Mouse (Mus musculus) midbrain, postnatal 0 days (tissue): ENCODE measurements at regions not wholly inside any gene's neighbourhood (a gene's known extent, or its start where the extent isn't known, plus 50 kb on each side); places are given as distances from the start of the nearest gene placed in this dataset.

Source experiments
- ATAC-seq: fragments of 200-750 bp; cut with Nextera tagmentation; 2 replicates; pipeline ENCODE4 v1.8.0; 2017; ENCODE audit warnings: moderate number of reproducible peaks, mild to moderate bottlenecking, moderate TSS enrichment, moderate library complexity; ENCODE audit not compliant: low FRiP score
- DNase-seq: peaks from one replicate; pipeline ENCODE4 v3.0.0-alpha.2; 2015; ENCODE audit warnings: low spot score
- H3K27ac ChIP-seq: fragments of 300-500 bp; sonication (generic); 2 replicates; pipeline ENCODE4 v1.5.1; 2014; ENCODE audit warnings: low read depth, mild to moderate bottlenecking, low read length, mixed read lengths
- H3K27me3 ChIP-seq: fragments of 300-500 bp; sonication (generic); 2 replicates; pipeline ENCODE4 v1.6.1; 2014; ENCODE audit warnings: low read length, control low read depth, mixed read lengths; ENCODE audit not compliant: insufficient read depth
- H3K36me3 ChIP-seq: fragments of 300-500 bp; sonication (generic); 2 replicates; pipeline ENCODE4 v1.6.1; 2014; ENCODE audit warnings: low read length, control low read depth, mixed read lengths; ENCODE audit not compliant: insufficient read depth
- H3K4me1 ChIP-seq: fragments of 300-500 bp; sonication (generic); 2 replicates; pipeline ENCODE4 v1.6.1; 2014; ENCODE audit warnings: mild to moderate bottlenecking, control low read depth, antibody characterized with exemption, low read length, mixed read lengths; ENCODE audit not compliant: insufficient read depth
- H3K4me2 ChIP-seq: fragments of 300-500 bp; sonication (generic); 2 replicates; pipeline ENCODE4 v1.6.1; 2014; ENCODE audit warnings: low read depth, mild to moderate bottlenecking, low read length, mixed read lengths; ENCODE audit not compliant: poor library complexity, severe bottlenecking
- H3K4me3 ChIP-seq: fragments of 300-500 bp; sonication (generic); 2 replicates; pipeline ENCODE4 v1.5.1; 2014; ENCODE audit warnings: low read depth, mild to moderate bottlenecking, low read length, moderate library complexity
- H3K9ac ChIP-seq: fragments of 300-500 bp; sonication (generic); replicated peaks from 2 replicates; pipeline ENCODE4 v1.6.1; 2014; ENCODE audit warnings: mild to moderate bottlenecking, low read length, moderate library complexity, mixed read lengths; ENCODE audit not compliant: poor library complexity, severe bottlenecking
- H3K9me3 ChIP-seq: fragments of 300-500 bp; sonication (generic); 2 replicates; pipeline ENCODE4 v1.6.1; 2016; ENCODE audit warnings: low read length, control low read depth
- CTCF ChIP-seq: IDR thresholded peaks from 2 replicates; pipeline ENCODE4 v1.5.1; 2016; ENCODE audit warnings: antibody characterized with exemption, mild to moderate bottlenecking
- WGBS: fragments of 180-500 bp; shearing (Covaris S2); extraction: QIAGEN DNeasy Blood & Tissue Kit; methylation state at CpG from one replicate; pipeline ENCODE4 v1.1.7; 2014; 5-methylcytosine and 5-hydroxymethylcytosine counted together

DNA sequence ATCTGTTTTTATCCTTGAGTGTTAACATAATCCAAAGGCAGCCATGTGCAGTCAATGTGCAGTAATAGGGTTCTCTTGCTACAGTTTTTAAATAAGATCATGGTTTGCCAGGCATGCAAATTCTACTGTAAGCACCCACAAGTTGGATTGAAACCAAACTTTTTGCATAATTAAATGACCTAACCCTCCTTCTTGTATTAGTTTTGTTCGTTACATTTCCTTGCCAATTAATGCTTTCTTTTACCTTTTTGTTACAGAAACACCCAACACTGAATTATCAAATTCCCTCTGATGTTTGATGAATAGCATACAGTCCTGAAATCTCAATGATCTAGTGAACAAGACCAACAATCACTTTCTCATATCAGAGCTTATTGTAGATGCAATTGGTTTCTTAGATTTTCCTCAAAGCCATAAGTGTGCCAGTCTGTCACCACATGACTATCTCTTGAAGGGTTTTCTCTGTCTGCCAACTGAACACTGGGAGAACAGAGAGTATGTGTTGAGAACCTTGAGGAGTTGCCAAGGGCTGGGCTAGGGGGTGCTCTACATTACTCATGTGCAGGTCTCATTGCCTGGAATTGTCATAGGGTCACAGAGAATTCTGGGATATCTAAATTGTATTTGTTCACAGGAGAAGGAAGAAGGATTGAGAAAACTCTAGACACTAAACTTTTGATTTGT is 1060.4 kb downstream of the Gsdmc2 start:
- no peak overlapping the region for H3K27ac ChIP-seq
- 73% methylated on average over 1 of the region's 1 CpGs for WGBS
- H3K4me1 ChIP-seq: no peaks in the 10 kb centered on the region
- H3K4me2 ChIP-seq: no peak overlapping the region
- ATAC-seq: no peak
- H3K9me3 ChIP-seq: no peaks in the 10 kb centered on the region
- no peak overlapping the region for H3K4me3 ChIP-seq
- no peak for DNase-seq
- TF ChIP-seq CTCF: no peak
- H3K27me3 ChIP-seq: no peaks in the 10 kb centered on the region
- no peaks in the 10 kb centered on the region for H3K36me3 ChIP-seq
- no peak overlapping the region for H3K9ac ChIP-seq

GRCm38 (mm10) chr15:62778899-62779298 is 1066.1 kb downstream of the Gsdmc2 start:
- Histone ChIP-seq H3K4me2 (no peak overlapping the region), H3K36me3 (no peaks in the 10 kb centered on the region), H3K9ac (no peak overlapping the region), H3K9me3 (no peaks in the 10 kb centered on the region), H3K27me3 (no peaks in the 10 kb centered on the region), H3K4me1 (no peaks in the 10 kb centered on the region), H3K27ac (no peak overlapping the region), H3K4me3 (no peak overlapping the region)
- WGBS: 87% methylated on average over 5 of the region's 5 CpGs
- no peak for TF ChIP-seq CTCF
- DNase-seq: no peak
- no peak for ATAC-seq

DNA sequence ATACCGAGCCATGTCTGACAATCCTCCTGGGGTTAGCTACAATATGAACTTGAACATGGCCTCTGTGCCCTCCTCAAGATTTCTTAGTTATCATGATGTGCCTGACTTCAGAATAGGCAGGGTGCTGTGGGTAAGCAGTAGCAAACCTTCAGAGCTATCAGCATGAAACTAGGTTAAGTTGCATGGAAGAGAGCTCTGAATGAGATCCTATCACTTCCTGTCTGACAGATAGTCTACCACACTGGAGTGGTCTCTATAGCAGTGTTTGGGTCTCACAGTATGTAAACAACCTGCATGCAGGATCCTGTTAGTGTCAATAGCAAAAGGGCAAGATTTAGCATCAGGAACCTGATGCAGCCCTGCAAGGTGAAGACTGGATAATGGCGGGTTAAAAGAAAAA is 1092.3 kb downstream of the Gsdmc2 start:
- ATAC-seq (no peak), DNase-seq (no peak)
- WGBS: 93% methylated on average over 2 of the region's 2 CpGs
- H3K27me3 ChIP-seq: no peaks in the 10 kb centered on the region
- H3K27ac ChIP-seq: no peak overlapping the region
- no peak overlapping the region for H3K4me3 ChIP-seq
- H3K4me2 ChIP-seq: no peak overlapping the region
- H3K9me3 ChIP-seq: no peaks in the 10 kb centered on the region
- no peaks in the 10 kb centered on the region for H3K4me1 ChIP-seq
- no peaks in the 10 kb centered on the region for H3K36me3 ChIP-seq
- no peak for TF ChIP-seq CTCF
- H3K9ac ChIP-seq: no peak overlapping the region

DNA sequence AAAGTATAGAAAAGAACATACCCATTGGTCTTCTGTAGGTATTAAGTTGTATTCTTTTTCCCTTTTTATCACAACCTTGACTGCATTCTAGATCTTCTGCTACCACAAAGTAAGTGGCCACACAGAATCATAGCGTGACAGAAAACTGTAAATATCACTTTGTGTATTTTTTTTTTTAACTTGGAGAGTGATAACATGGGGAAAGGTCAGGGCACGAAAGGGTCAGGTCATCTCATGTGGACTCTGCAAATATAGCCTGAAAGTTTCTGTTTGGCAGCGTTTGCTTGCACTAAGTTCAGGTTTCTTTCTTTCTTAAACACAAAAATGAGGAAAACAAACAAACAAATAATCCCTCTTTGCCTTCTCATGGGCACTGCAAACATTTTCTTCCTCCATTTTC is 1101.1 kb downstream of the Gsdmc2 start:
- 83% methylated on average over 3 of the region's 3 CpGs for WGBS
- no peak for DNase-seq
- no peak overlapping the region for H3K9ac ChIP-seq

DNA sequence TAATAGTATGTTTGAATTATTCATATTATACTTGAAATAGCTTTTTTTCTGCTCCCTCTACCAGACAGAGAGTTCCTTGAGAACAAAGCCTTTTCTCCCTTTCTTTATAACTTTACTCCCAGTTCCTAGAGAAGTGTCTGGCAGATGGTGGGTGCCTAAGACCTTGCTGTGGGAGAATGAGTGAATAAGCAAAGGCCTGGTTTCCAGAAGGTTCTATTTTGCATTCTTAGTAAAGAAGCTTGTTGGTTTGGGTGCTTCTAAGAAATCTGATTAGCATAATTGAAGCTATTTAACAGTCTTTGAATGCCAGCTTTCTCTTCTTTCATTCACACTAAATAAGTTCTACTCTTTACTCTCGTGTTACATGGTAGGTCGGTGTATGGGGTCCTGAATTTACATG is 1104.2 kb downstream of the Gsdmc2 start:
- TF ChIP-seq CTCF: no peak
- no peak for ATAC-seq

More for the DNA sequence above, 1101.1 kb downstream of the Gsdmc2 start:
- Histone ChIP-seq H3K4me3 (no peak overlapping the region), H3K27ac (no peak overlapping the region), H3K36me3 (no peaks in the 10 kb centered on the region), H3K4me1 (no peaks in the 10 kb centered on the region), H3K9me3 (no peaks in the 10 kb centered on the region), H3K27me3 (no peaks in the 10 kb centered on the region), H3K4me2 (no peak overlapping the region)
- TF ChIP-seq CTCF: no peak
- no peak for ATAC-seq

GRCm38 (mm10) chr15:62735334-62735733 is 1109.6 kb downstream of the Gsdmc2 start:
- no peaks in the 10 kb centered on the region for H3K4me1 ChIP-seq
- ATAC-seq: no peak
- no peaks in the 10 kb centered on the region for H3K9me3 ChIP-seq
- TF ChIP-seq CTCF: no peak
- H3K36me3 ChIP-seq: no peaks in the 10 kb centered on the region
- H3K4me3 ChIP-seq: no peak overlapping the region
- H3K27ac ChIP-seq: no peak overlapping the region
- no peaks in the 10 kb centered on the region for H3K27me3 ChIP-seq
- no peak overlapping the region for H3K9ac ChIP-seq
- no peak for DNase-seq
- H3K4me2 ChIP-seq: no peak overlapping the region
- WGBS: 97% methylated on average over 1 of the region's 1 CpGs

More for the DNA sequence above, 1104.2 kb downstream of the Gsdmc2 start:
- H3K9ac ChIP-seq: no peak overlapping the region
- H3K36me3 ChIP-seq: no peaks in the 10 kb centered on the region
- no peaks in the 10 kb centered on the region for H3K9me3 ChIP-seq
- DNase-seq: no peak
- 49% methylated on average over 2 of the region's 2 CpGs for WGBS
- H3K4me2 ChIP-seq: no peak overlapping the region
- H3K27ac ChIP-seq: no peak overlapping the region
- no peaks in the 10 kb centered on the region for H3K4me1 ChIP-seq
- H3K4me3 ChIP-seq: no peak overlapping the region
- no peaks in the 10 kb centered on the region for H3K27me3 ChIP-seq
